Mouse (Mus musculus) E14TG2a.4 (cell line): Measurements from ENCODE around the gene Gtf2f2.

ENCODE experiments used
- H3K27me3 ChIP-seq: 2 replicates; pipeline ENCODE4 v1.6.1; 2014; ENCODE audit warnings: low read length, control low read depth; ENCODE audit not compliant: insufficient read depth
- H3K36me3 ChIP-seq: 2 replicates; pipeline ENCODE4 v1.6.1; 2014; ENCODE audit warnings: low read length, control low read depth; ENCODE audit not compliant: insufficient read depth
- H3K4me1 ChIP-seq: replicated peaks from 2 replicates; pipeline ENCODE4 v1.6.1; 2014; ENCODE audit warnings: low read depth, low read length, control low read depth
- H3K4me3 ChIP-seq: replicated peaks from 2 replicates; pipeline ENCODE4 v1.5.1; 2014; ENCODE audit warnings: mild to moderate bottlenecking, low read length
- H3K9me3 ChIP-seq: 2 replicates; pipeline ENCODE4 v1.6.1; 2014; ENCODE audit warnings: low read length, control low read depth
- CTCF ChIP-seq: conservative IDR thresholded peaks from 2 replicates; pipeline ENCODE4 v1.5.1; 2014; ENCODE audit warnings: low read length
- NANOG ChIP-seq: IDR thresholded peaks from 2 replicates; pipeline ENCODE4 v1.6.1; 2014; ENCODE audit warnings: borderline replicate concordance, low read length, mixed read lengths
- POU5F1 ChIP-seq: IDR thresholded peaks from 2 replicates; pipeline ENCODE4 v1.6.1; 2014; ENCODE audit warnings: low read length, borderline replicate concordance

Gene Gtf2f2

DNA sequence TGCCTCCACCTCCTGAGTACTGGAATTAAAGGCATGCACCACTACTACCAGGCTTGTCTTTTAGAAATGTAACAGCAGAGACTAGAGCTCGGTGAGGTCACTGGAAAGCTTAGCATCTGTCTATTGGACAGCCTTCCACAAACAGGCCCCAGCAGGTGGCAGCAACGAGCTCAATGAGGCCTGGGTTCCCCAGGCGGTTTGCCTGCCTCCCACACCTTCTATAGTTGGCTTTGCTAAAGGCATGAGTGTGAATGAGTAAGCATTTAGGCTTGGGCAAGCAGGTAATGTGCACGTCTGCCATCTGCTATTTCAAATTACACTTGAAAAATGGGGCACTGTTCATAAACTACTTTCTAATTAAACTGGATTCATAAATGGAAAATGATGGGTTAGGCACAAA lies 111.1 kb downstream of the Gtf2f2 start:
- Histone ChIP-seq H3K27me3 (no peaks in the 10 kb centered on the region), H3K36me3 (peaks cover 68% of the 10 kb centered on the region), H3K9me3 (no peaks in the 10 kb centered on the region), H3K4me1 (peaks cover 19% of the 10 kb centered on the region), H3K4me3 (no peak overlapping the region)
- TF ChIP-seq POU5F1 (no peak), CTCF (peak; percentile 56), NANOG (no peak)

DNA sequence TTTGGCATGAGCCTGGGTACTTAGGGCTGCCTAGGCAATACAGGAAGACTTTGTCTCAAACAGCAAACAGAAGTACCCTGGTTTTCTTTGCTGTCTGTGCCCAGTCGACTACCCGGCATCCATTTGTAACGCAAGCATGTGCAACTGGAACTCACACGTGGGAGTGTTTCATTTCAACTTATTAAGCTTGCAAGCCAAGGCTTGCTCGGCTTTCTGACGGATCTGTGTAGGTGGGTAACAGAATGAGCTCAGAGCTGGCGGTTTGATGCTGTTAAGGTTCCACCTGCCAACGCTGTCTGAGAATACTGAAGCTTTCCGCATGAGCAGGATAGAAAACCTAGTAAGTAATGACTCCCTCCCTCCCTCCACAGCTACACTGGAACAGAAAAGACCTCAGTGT lies 118.5 kb downstream of the Gtf2f2 start:
- H3K4me3 ChIP-seq, result no peak overlapping the region
- peaks cover 18% of the 10 kb centered on the region for H3K4me1 ChIP-seq
- no peaks in the 10 kb centered on the region for H3K27me3 ChIP-seq
- 0 out of 2 replicates have a peak, but pooled peaks cover 9% of the 10 kb centered on the region for H3K9me3 ChIP-seq
- H3K36me3 ChIP-seq, result peaks cover 30% of the 10 kb centered on the region
- no peak for TF ChIP-seq POU5F1
- no peak for TF ChIP-seq NANOG
- TF ChIP-seq CTCF, result no peak

DNA sequence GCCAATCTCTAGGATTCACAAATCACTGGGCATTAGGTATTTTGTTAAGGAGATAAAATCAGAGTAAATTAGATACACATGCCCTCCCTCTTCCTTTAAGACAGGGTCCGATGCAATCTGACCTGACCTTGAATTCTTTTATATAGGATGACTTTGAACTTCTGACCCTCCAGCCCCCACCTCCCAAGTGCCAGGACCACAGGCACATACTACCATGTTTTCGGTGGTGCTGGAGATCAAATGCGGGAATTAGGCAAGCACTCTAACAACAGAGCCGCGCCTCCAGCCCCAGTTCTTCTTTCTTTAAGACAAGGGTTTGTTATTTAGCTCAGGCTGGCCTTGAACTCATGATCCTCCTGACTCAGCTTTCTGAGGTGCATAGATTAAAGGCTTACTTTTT lies 126.8 kb downstream of the Gtf2f2 start:
- Histone ChIP-seq H3K4me3 (no peak overlapping the region), H3K36me3 (no peaks in the 10 kb centered on the region), H3K4me1 (peaks cover 44% of the 10 kb centered on the region), H3K9me3 (no peaks in the 10 kb centered on the region), H3K27me3 (no peaks in the 10 kb centered on the region)
- TF ChIP-seq POU5F1 (no peak), CTCF (no peak), NANOG (no peak)

DNA sequence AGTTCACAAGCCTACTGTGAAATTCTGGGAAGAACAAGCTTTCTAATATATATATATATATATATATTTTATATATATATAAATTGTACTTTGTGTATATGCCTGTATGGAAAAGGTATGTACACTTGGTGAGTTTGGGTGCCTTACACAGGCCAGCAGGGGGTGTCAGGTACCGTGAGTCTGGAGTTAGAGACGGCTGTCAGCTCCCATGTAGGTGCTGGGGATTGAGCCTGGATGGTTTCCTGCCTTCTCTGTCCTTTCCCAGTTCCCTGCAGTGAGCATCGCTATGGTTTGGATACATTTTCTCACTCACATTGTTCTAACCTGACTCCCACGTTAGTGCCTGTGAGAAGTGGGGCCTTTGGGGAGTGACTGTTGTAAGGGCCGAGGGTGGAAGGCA lies 127.3 kb downstream of the Gtf2f2 start:
- H3K9me3 ChIP-seq, result no peaks in the 10 kb centered on the region
- no peak for TF ChIP-seq NANOG
- no peak overlapping the region for H3K4me3 ChIP-seq
- peaks cover 50% of the 10 kb centered on the region for H3K4me1 ChIP-seq
- H3K36me3 ChIP-seq, result no peaks in the 10 kb centered on the region
- no peaks in the 10 kb centered on the region for H3K27me3 ChIP-seq

DNA sequence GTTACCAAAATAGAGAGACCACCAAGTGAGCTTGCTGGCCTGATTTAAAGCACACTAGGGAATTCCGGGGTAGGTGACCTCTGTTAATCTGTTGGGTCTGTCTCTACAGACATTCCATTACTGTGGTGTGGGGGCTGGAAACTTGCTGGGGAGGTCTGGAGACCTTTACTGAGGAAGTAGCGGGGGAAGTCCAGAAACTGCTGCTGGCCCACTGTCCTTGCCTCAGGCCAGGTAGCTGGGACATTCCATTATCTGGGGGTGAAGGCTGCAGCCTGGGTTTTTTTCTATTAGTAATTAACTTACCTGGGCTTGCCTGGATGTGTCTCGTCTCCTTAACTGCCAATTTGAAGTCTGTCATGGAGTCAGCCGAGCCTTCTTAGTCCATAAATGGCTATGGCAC lies 128.8 kb downstream of the Gtf2f2 start:
- H3K4me3 ChIP-seq, result no peak overlapping the region
- no peak for TF ChIP-seq NANOG
- TF ChIP-seq CTCF, result no peak
- no peak for TF ChIP-seq POU5F1
- H3K36me3 ChIP-seq, result no peaks in the 10 kb centered on the region
- H3K27me3 ChIP-seq, result no peaks in the 10 kb centered on the region; the same call in 1 of the 2 replicates
- H3K9me3 ChIP-seq, result no peaks in the 10 kb centered on the region
- H3K4me1 ChIP-seq, result peaks cover 51% of the 10 kb centered on the region

DNA sequence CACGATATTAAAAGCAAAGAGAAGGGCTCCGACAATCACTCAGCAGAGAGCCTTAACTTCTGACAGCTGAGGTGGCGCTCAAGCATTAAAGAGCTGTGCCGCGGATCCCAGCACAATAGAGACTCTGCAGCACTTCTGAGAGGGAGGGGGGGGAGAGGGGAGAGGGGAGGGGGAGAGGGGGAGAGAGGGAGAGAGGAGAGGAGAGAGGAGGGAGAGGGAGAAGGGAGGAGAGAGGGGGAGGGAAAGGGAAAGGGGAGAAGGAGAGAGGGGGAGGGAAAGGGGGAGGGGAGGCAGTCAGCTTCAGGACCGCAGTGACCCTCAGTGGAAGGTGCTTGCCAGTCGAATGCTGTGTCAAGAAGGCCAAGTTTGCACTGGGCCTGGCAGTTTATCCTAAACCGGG lies 131.7 kb downstream of the Gtf2f2 start:
- no peaks in the 10 kb centered on the region for H3K9me3 ChIP-seq
- peaks cover 64% of the 10 kb centered on the region for H3K4me1 ChIP-seq
- H3K36me3 ChIP-seq, result no peaks in the 10 kb centered on the region
- 0 out of 2 replicates have a peak overlapping the region, but pooled peaks have one; percentile 32 for H3K4me3 ChIP-seq
- H3K27me3 ChIP-seq, result no peaks in the 10 kb centered on the region; the same call in 1 of the 2 replicates
- TF ChIP-seq NANOG, result no peak
- no peak for TF ChIP-seq POU5F1
- no peak for TF ChIP-seq CTCF

DNA sequence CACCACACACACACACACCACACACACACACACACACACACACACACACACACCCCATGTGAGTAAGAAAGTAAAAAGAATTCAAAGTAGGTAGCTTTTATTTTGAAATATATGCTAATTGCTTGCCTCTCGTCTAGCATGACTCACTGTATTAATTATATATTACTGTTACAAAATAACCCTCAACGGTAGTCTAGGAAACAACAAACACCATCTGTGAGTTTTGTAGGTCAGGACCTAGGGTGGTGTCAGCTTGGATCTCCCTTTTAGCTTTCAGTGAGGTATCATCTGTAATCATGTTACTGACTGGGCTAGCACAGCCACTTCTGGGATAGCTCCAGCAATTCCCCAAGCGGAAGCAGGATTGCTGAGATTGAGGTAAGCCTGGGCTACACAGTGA lies 133.4 kb downstream of the Gtf2f2 start:
- H3K27me3 ChIP-seq, result no peaks in the 10 kb centered on the region; the same call in 1 of the 2 replicates
- H3K9me3 ChIP-seq, result no peaks in the 10 kb centered on the region
- H3K4me3 ChIP-seq, result no peak overlapping the region
- peaks cover 51% of the 10 kb centered on the region for H3K4me1 ChIP-seq
- H3K36me3 ChIP-seq, result no peaks in the 10 kb centered on the region
- no peak for TF ChIP-seq POU5F1
- TF ChIP-seq CTCF, result no peak
- TF ChIP-seq NANOG, result no peak

DNA sequence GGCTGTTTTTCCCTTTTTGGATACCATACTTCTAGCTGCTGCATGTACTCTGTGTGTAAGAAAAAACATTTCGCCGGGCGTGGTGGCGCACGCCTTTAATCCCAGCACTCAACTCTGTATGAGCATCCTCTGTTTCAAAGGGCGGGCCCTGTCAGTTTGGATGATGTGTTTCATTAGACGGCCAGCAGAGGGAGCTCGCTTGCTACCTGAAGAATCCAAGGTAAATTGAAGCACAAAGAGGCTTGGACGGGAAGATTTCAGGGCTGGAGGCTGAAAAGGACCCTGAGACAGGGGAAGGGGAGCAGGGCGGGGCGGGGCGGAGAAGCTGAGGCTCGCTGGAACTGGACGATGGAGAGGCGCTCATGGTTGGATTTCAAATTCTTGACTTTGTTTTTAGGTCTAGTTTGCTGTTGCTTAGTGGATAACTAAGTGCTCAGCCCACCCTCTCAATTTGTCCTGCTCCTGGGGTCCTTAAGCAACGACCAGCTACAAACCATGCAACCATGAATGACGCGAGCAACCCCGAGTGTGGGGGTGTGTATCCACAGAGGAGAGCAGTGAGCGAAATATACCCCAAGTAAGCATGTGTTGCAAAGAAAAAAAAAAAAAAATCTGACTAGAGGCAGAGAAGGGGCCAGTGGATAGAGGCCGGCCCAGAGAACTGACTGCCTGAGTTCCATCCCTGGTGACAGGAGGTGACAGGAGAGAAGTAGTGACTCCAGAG lies 134.2 kb downstream of the Gtf2f2 start:
- Histone ChIP-seq H3K36me3 (no peaks in the 10 kb centered on the region), H3K27me3 (no peaks in the 10 kb centered on the region; the same call in 1 of the 2 replicates), H3K4me3 (no peak overlapping the region), H3K9me3 (0 out of 2 replicates have a peak, but pooled peaks cover 4% of the 10 kb centered on the region), H3K4me1 (peaks cover 43% of the 10 kb centered on the region)
- TF ChIP-seq CTCF (peak; percentile 64), POU5F1 (no peak)

DNA sequence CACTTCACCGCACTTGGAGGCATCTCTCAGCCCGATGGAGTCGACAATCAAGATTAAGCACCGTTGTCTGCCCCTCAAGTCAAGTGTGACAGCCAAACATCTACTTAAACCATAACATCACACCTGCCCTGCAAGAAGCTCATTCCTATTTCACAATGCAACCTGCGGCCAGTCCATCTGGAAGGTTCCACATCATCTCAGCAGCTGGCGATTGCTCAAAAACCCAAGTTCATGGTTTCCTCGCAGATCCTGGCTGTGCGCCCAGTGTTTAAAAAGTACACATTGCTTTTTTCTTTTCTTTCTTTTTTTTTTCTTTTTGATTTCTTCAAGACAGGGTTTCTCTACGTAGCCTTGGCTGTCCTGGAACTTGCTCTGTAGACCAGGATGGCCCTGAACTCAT lies 137.1 kb downstream of the Gtf2f2 start:
- peaks cover under 1% of the 10 kb centered on the region for H3K27me3 ChIP-seq
- 0 out of 2 replicates have a peak, but pooled peaks cover 4% of the 10 kb centered on the region for H3K9me3 ChIP-seq
- H3K4me1 ChIP-seq, result peaks cover 41% of the 10 kb centered on the region
- no peak overlapping the region for H3K4me3 ChIP-seq
- TF ChIP-seq CTCF (no peak), POU5F1 (no peak), NANOG (no peak)
- H3K36me3 ChIP-seq, result no peaks in the 10 kb centered on the region
